Comparison of ENCODE assay signal across 25 mouse cellular contexts in genomic region chr13:96514154-96514942, GRCm38 (mm10). TPM values are rescaled to one million over a fixed set of nuclear protein-coding genes. Genes with fewer than 3 reads are reported as not detected.
DNase-seq lines count a peak whose midpoint lies in the region; ATAC-seq and TF ChIP-seq lines count a peak whose summit lies in the region.
"Had no signal": no experiment of that assay in that cellular context is flagged by ENCODE, and none has a peak within 500 bp of the region (broad histone marks: within the 10 kb centered on the region; RNA-seq: fewer than 3 reads in every experiment).

No protein-coding gene starts in this region.

- ATAC-seq in heart, embryonic 16.5 days (replicated peaks; ENCODE audit: extremely low read depth, insufficient read depth, low FRiP score) = no peak
- no peak for ATAC-seq in heart, embryonic 12.5 days (ENCODE audit: insufficient number of reproducible peaks, low FRiP score)
- ATAC-seq in limb, embryonic 14.5 days (ENCODE audit: low FRiP score, low read depth) = no peak
- ATAC-seq in megakaryocyte, adult 5-6 weeks (ENCODE audit: poor library complexity, severe bottlenecking) = no peak
- ATAC-seq: forebrain, embryonic 16.5 days; hindbrain, postnatal 0 days had no signal

- no peaks in the 10 kb centered on the region for H3K27me3 ChIP-seq in heart, embryonic 16.5 days (ENCODE audit: control insufficient read depth, insufficient read depth, low read length)
- no peaks in the 10 kb centered on the region for H3K27me3 ChIP-seq in heart, embryonic 12.5 days (replicated peaks)
- no peaks in the 10 kb centered on the region for H3K27me3 ChIP-seq in limb, embryonic 14.5 days (ENCODE audit: control insufficient read depth, insufficient read depth, low read length)
- no peaks in the 10 kb centered on the region for H3K27me3 ChIP-seq in limb, embryonic 10.5 days (ENCODE audit: low read depth, poor library complexity, severe bottlenecking)
- no peaks in the 10 kb centered on the region for H3K27me3 ChIP-seq in megakaryocyte, embryonic 14.5 days (replicated peaks)
- H3K27me3 ChIP-seq: embryonic facial prominence, embryonic 15.5 days; liver, embryonic 15.5 days; neural tube, embryonic 13.5 days had no signal

- 73% methylated on average over 5 of the region's 5 CpGs for WGBS in heart, embryonic 16.5 days
- 88% methylated on average over 5 of the region's 5 CpGs for WGBS in heart, embryonic 12.5 days
- WGBS in limb, embryonic 14.5 days = 81% methylated on average over 5 of the region's 5 CpGs
- WGBS in limb, embryonic 10.5 days = 84% methylated on average over 5 of the region's 5 CpGs

- H3K9me3 ChIP-seq in heart, embryonic 16.5 days (replicated peaks; ENCODE audit: control insufficient read depth, low read length) = no peaks in the 10 kb centered on the region
- no peaks in the 10 kb centered on the region for H3K9me3 ChIP-seq in heart, embryonic 12.5 days (replicated peaks)
- no peaks in the 10 kb centered on the region for H3K9me3 ChIP-seq in limb, embryonic 14.5 days (ENCODE audit: control insufficient read depth, low read length)
- no peaks in the 10 kb centered on the region for H3K9me3 ChIP-seq in limb, embryonic 10.5 days (replicated peaks)
- no peaks in the 10 kb centered on the region for H3K9me3 ChIP-seq in megakaryocyte, embryonic 14.5 days
- H3K9me3 ChIP-seq: embryonic facial prominence, embryonic 15.5 days; liver, embryonic 15.5 days; neural tube, embryonic 13.5 days had no signal

- H3K4me1 ChIP-seq in heart, embryonic 16.5 days (ENCODE audit: control insufficient read depth, insufficient read depth, low read length) = peaks cover 10% of the 10 kb centered on the region
- peaks cover 10% of the 10 kb centered on the region; the same call in 1 of the 2 replicates for H3K4me1 ChIP-seq in heart, embryonic 12.5 days (replicated peaks)
- 0 out of 2 replicates have a peak, but pooled peaks cover 2% of the 10 kb centered on the region for H3K4me1 ChIP-seq in limb, embryonic 14.5 days (ENCODE audit: control insufficient read depth, insufficient read depth, low read length)
- peaks cover 7% of the 10 kb centered on the region for H3K4me1 ChIP-seq in limb, embryonic 10.5 days
- peaks cover 74% of the 10 kb centered on the region for H3K4me1 ChIP-seq in megakaryocyte, embryonic 14.5 days
- H3K4me1 ChIP-seq: embryonic facial prominence, embryonic 15.5 days had no signal

- peak; percentile 26 for DNase-seq in limb, embryonic 14.5 days (ENCODE audit: low spot score)
- no peak for DNase-seq in limb, embryonic 10.5 days (ENCODE audit: low spot score)
- no peak for DNase-seq in B cell, adult 2 months
- DNase-seq: adrenal gland, postnatal 25 days; cerebellum, adult 11 months; cerebellum, postnatal 10 days; gastrocnemius, postnatal 25 days; heart, postnatal 4 days; kidney, postnatal 14 days; layer of hippocampus, adult 9-11 months; midbrain, embryonic 14.5 days; right cerebral cortex, adult 18-20 months; thymus, postnatal 36 days had no signal

- H3K27ac ChIP-seq in heart, embryonic 16.5 days (ENCODE audit: low read length) = peak overlapping the region; percentile 46; the same call in 1 of the 2 replicates
- no peak overlapping the region for H3K27ac ChIP-seq in heart, embryonic 12.5 days (ENCODE audit: poor library complexity, severe bottlenecking)
- no peak overlapping the region for H3K27ac ChIP-seq in limb, embryonic 14.5 days (replicated peaks; ENCODE audit: low read depth, low read length)
- H3K27ac ChIP-seq in limb, embryonic 10.5 days = no peak overlapping the region
- H3K27ac ChIP-seq: embryonic facial prominence, embryonic 15.5 days; hindbrain, postnatal 0 days; liver, embryonic 15.5 days; neural tube, embryonic 13.5 days had no signal

- TF ChIP-seq POLR2A in limb, embryonic 14.5 days (IDR thresholded peaks at IDR 0.05; ENCODE audit: borderline replicate concordance, extremely low read depth, insufficient read depth, insufficient read length) = no peak

- no peak overlapping the region for H3K9ac ChIP-seq in heart, embryonic 16.5 days (ENCODE audit: low read length)
- no peak overlapping the region for H3K9ac ChIP-seq in heart, embryonic 12.5 days
- no peak overlapping the region for H3K9ac ChIP-seq in limb, embryonic 14.5 days (ENCODE audit: low read depth, low read length, severe bottlenecking)
- H3K9ac ChIP-seq: embryonic facial prominence, embryonic 15.5 days; liver, embryonic 15.5 days; neural tube, embryonic 13.5 days had no signal

- no peak overlapping the region for H3K4me2 ChIP-seq in heart, embryonic 16.5 days (ENCODE audit: low read depth, low read length)
- H3K4me2 ChIP-seq in heart, embryonic 12.5 days = no peak overlapping the region
- H3K4me2 ChIP-seq in limb, embryonic 14.5 days (replicated peaks; ENCODE audit: low read depth, low read length, severe bottlenecking) = no peak overlapping the region
- H3K4me2 ChIP-seq: embryonic facial prominence, embryonic 15.5 days; liver, embryonic 15.5 days; neural tube, embryonic 13.5 days had no signal

- no peak overlapping the region for H3K4me3 ChIP-seq in heart, embryonic 16.5 days (ENCODE audit: low read length)
- no peak overlapping the region for H3K4me3 ChIP-seq in heart, embryonic 12.5 days
- no peak overlapping the region for H3K4me3 ChIP-seq in limb, embryonic 14.5 days (replicated peaks; ENCODE audit: low read length)
- H3K4me3 ChIP-seq in limb, embryonic 10.5 days = no peak overlapping the region
- peak overlapping the region; percentile 47 for H3K4me3 ChIP-seq in megakaryocyte, embryonic 14.5 days (replicated peaks)
- H3K4me3 ChIP-seq: embryonic facial prominence, embryonic 15.5 days; liver, embryonic 15.5 days; neural tube, embryonic 13.5 days had no signal

- H3K36me3 ChIP-seq in heart, embryonic 16.5 days (ENCODE audit: control insufficient read depth, insufficient read depth) = no peaks in the 10 kb centered on the region
- H3K36me3 ChIP-seq in heart, embryonic 12.5 days = peaks cover 11% of the 10 kb centered on the region
- H3K36me3 ChIP-seq in limb, embryonic 14.5 days (ENCODE audit: control insufficient read depth, insufficient read depth, low read length) = peaks cover 3% of the 10 kb centered on the region; the same call in 1 of the 2 replicates
- H3K36me3 ChIP-seq in limb, embryonic 10.5 days = peaks cover 11% of the 10 kb centered on the region
- peaks cover 66% of the 10 kb centered on the region for H3K36me3 ChIP-seq in megakaryocyte, embryonic 14.5 days (replicated peaks; ENCODE audit: low read length)
- H3K36me3 ChIP-seq: embryonic facial prominence, embryonic 15.5 days; neural tube, embryonic 13.5 days had no signal

RNA-seq across cellular contexts. Expression of gene Gm17622, which starts 23.8 kb away (rescaled TPM):
- not detected in 2 replicates for polyA plus RNA-seq in heart, embryonic 16.5 days (2015; fragmentation: Nextera tagmentation; extraction: Ambion mirVana)
- not detected in 2 replicates for polyA plus RNA-seq in heart, embryonic 12.5 days (2016; fragmentation: Nextera tagmentation; extraction: Ambion mirVana)
- not detected in 2 replicates for polyA plus RNA-seq in limb, embryonic 14.5 days (2012; rRNA removed)
- not detected in 2 replicates for polyA plus RNA-seq in limb, embryonic 14.5 days (2014; fragmentation: Nextera tagmentation; extraction: Ambion mirVana)
- not detected in 2 replicates for polyA plus RNA-seq in limb, embryonic 10.5 days (2016; fragmentation: Nextera tagmentation; extraction: Ambion mirVana)
- polyA plus RNA-seq in megakaryocyte, embryonic 14.5 days (2012; ENCODE audit: insufficient read depth, low replicate concordance) = not detected in 2 replicates
- not detected in 2 replicates for total RNA-seq in megakaryocyte, adult 5-6 weeks (2015)
- total RNA-seq in megakaryocyte, adult 5-6 weeks (2017) = not detected in 2 replicates
- total RNA-seq: adrenal gland, postnatal 25 days; gastrocnemius, postnatal 25 days; heart, postnatal 4 days; hindbrain, postnatal 0 days; left cerebral cortex, adult 8-10 months; megakaryocyte progenitor cell, adult 5-6 weeks had no signal
- polyA plus RNA-seq: embryonic facial prominence, embryonic 15.5 days; forebrain, embryonic 16.5 days; hindbrain, postnatal 0 days; limb, embryonic 11.5 days; liver, embryonic 15.5 days; midbrain, embryonic 14.5 days; neural tube, embryonic 13.5 days had no signal

RNA-seq across cellular contexts. Expression of gene Polk, which starts 28.0 kb away (rescaled TPM):
- polyA plus RNA-seq in heart, embryonic 16.5 days (2015; fragmentation: Nextera tagmentation; extraction: Ambion mirVana) = 6.5 and 7.3 TPM in 2 replicates
- polyA plus RNA-seq in heart, embryonic 12.5 days (2016; fragmentation: Nextera tagmentation; extraction: Ambion mirVana) = 8.6 TPM in 2 replicates
- polyA plus RNA-seq in limb, embryonic 14.5 days (2012; rRNA removed) = 7.2 and 9.8 TPM in 2 replicates
- 9.6 and 11.2 TPM in 2 replicates for polyA plus RNA-seq in limb, embryonic 14.5 days (2014; fragmentation: Nextera tagmentation; extraction: Ambion mirVana)
- polyA plus RNA-seq in limb, embryonic 10.5 days (2016; fragmentation: Nextera tagmentation; extraction: Ambion mirVana) = 7.5 and 9.1 TPM in 2 replicates
- polyA plus RNA-seq in megakaryocyte, embryonic 14.5 days (2012; ENCODE audit: insufficient read depth, low replicate concordance) = 0.57 TPM in 1 of 2 replicates, not detected in the other
- total RNA-seq in megakaryocyte, adult 5-6 weeks (2015) = 9.5 and 16.5 TPM in 2 replicates
- 7.7 and 9.5 TPM in 2 replicates for total RNA-seq in megakaryocyte, adult 5-6 weeks (2017)

RNA-seq across cellular contexts. Expression of gene Col4a3bp, which starts 28.1 kb away (rescaled TPM):
- 8.7 and 9.1 TPM in 2 replicates for polyA plus RNA-seq in heart, embryonic 16.5 days (2015; fragmentation: Nextera tagmentation; extraction: Ambion mirVana)
- 9.0 and 9.7 TPM in 2 replicates for polyA plus RNA-seq in heart, embryonic 12.5 days (2016; fragmentation: Nextera tagmentation; extraction: Ambion mirVana)
- polyA plus RNA-seq in limb, embryonic 14.5 days (2012; rRNA removed) = 15.6 and 19.8 TPM in 2 replicates
- 10.4 and 11.0 TPM in 2 replicates for polyA plus RNA-seq in limb, embryonic 14.5 days (2014; fragmentation: Nextera tagmentation; extraction: Ambion mirVana)
- polyA plus RNA-seq in limb, embryonic 10.5 days (2016; fragmentation: Nextera tagmentation; extraction: Ambion mirVana) = 4.9 and 6.9 TPM in 2 replicates
- polyA plus RNA-seq in megakaryocyte, embryonic 14.5 days (2012; ENCODE audit: insufficient read depth, low replicate concordance) = 2.6 and 11.2 TPM in 2 replicates
- total RNA-seq in megakaryocyte, adult 5-6 weeks (2015) = 45.6 and 58.8 TPM in 2 replicates
- total RNA-seq in megakaryocyte, adult 5-6 weeks (2017) = 88.5 and 101 TPM in 2 replicates

RNA-seq across cellular contexts. Expression of gene Ankdd1b, which starts 43.4 kb away (rescaled TPM):
- 0.95 and 1.2 TPM in 2 replicates for polyA plus RNA-seq in heart, embryonic 16.5 days (2015; fragmentation: Nextera tagmentation; extraction: Ambion mirVana)
- 0.37 and 0.56 TPM in 2 replicates for polyA plus RNA-seq in heart, embryonic 12.5 days (2016; fragmentation: Nextera tagmentation; extraction: Ambion mirVana)
- polyA plus RNA-seq in limb, embryonic 14.5 days (2012; rRNA removed) = 0.24 and 0.30 TPM in 2 replicates
- 0.14 TPM in 1 of 2 replicates, not detected in the other for polyA plus RNA-seq in limb, embryonic 14.5 days (2014; fragmentation: Nextera tagmentation; extraction: Ambion mirVana)
- not detected in 2 replicates for polyA plus RNA-seq in limb, embryonic 10.5 days (2016; fragmentation: Nextera tagmentation; extraction: Ambion mirVana)
- polyA plus RNA-seq in megakaryocyte, embryonic 14.5 days (2012; ENCODE audit: insufficient read depth, low replicate concordance) = not detected in 2 replicates
- total RNA-seq in megakaryocyte, adult 5-6 weeks (2015) = not detected in 2 replicates
- total RNA-seq in megakaryocyte, adult 5-6 weeks (2017) = 0.18 TPM in 1 of 2 replicates, not detected in the other
- total RNA-seq: gastrocnemius, postnatal 25 days; hindbrain, postnatal 0 days had no signal
- polyA plus RNA-seq: forebrain, embryonic 16.5 days; liver, embryonic 15.5 days; midbrain, embryonic 14.5 days; neural tube, embryonic 13.5 days had no signal
